8 mouse cellular contexts compared by ENCODE assay signal in the genomic region with DNA sequence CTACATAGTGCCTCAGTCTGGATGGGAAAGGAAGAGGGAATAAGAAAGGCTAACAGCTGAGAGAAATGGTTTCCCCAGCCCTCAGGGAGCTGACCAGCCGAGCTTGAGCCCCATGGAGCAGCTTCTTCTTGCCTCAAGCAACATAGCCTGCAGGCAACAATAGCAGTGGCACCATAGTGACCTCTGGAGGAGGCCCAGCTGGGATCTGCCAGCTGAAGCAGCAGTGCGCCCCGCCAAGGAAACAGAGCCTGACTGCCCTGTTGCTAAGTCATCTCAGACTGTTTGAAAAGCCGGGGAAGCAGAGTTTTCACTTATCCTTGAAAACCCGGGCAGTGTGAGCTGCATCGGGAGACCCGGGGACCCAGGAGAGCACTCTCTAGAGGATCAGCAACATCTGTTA. TPM values are rescaled to one million over a fixed set of nuclear protein-coding genes. Genes with fewer than 3 reads are reported as not detected.
DNase-seq lines count a peak whose midpoint lies in the region; ATAC-seq lines count a peak whose summit lies in the region.

No protein-coding gene starts in this region.

- DNase-seq in MN1 (ENCODE audit: low spot score), result peak; percentile 88
- peak; percentile 73 for DNase-seq in cerebellum, adult 11-12 months
- peak; percentile 60 to 72 for DNase-seq in left cerebral cortex, postnatal 14 days (ENCODE audit: low spot score in 2 of 2)
- peak; percentile 12 to 28 for DNase-seq in urinary bladder, adult 18-20 months (ENCODE audit: low spot score in 2 of 2)
- DNase-seq in spleen, adult 12 weeks (ENCODE audit: low spot score), result no peak

- no peaks in the 10 kb centered on the region for H3K9me3 ChIP-seq in forebrain, embryonic 15.5 days
- no peaks in the 10 kb centered on the region for H3K9me3 ChIP-seq in midbrain, embryonic 15.5 days

- peak overlapping the region; percentile 61 for H3K4me3 ChIP-seq in forebrain, embryonic 15.5 days
- peak overlapping the region; percentile 58 for H3K4me3 ChIP-seq in midbrain, embryonic 15.5 days

- intact Hi-C loops in left cerebral cortex, postnatal 14 days (cut with DNase I), result loop anchor here (10.0 kb wide), 2 partner anchors 132 to 158 kb away; no protein-coding TSS in a partner anchor

- H3K27ac ChIP-seq in forebrain, embryonic 15.5 days (replicated peaks), result peak overlapping the region; percentile 99
- peak overlapping the region; percentile 98 for H3K27ac ChIP-seq in midbrain, embryonic 15.5 days

- H3K9ac ChIP-seq in forebrain, embryonic 15.5 days (replicated peaks), result peak overlapping the region; percentile 76
- peak overlapping the region; percentile 89 for H3K9ac ChIP-seq in midbrain, embryonic 15.5 days

- H3K4me2 ChIP-seq in forebrain, embryonic 15.5 days (replicated peaks), result peak overlapping the region; percentile 87
- H3K4me2 ChIP-seq in midbrain, embryonic 15.5 days, result peak overlapping the region; percentile 92

- H3K4me1 ChIP-seq in forebrain, embryonic 15.5 days, result peaks cover 62% of the 10 kb centered on the region
- H3K4me1 ChIP-seq in midbrain, embryonic 15.5 days, result peaks cover 55% of the 10 kb centered on the region

- under 1% methylated on average over 7 of the region's 7 CpGs for WGBS in forebrain, embryonic 15.5 days
- 2% methylated on average over 7 of the region's 7 CpGs for WGBS in midbrain, embryonic 15.5 days

- H3K27me3 ChIP-seq in forebrain, embryonic 15.5 days, result no peaks in the 10 kb centered on the region
- H3K27me3 ChIP-seq in midbrain, embryonic 15.5 days (replicated peaks), result no peaks in the 10 kb centered on the region

- ATAC-seq in forebrain, embryonic 15.5 days (replicated peaks), result no peak
- peak; percentile 33 to 40; a peak in 1 of 4 replicates for ATAC-seq in hematopoietic stem cell, adult 5-6 weeks (replicated peaks in 1 of 2; ENCODE audit: insufficient read depth in 1 of 2, low FRiP score in 2 of 2, low TSS enrichment in 1 of 2, low read depth in 1 of 2, poor library complexity in 2 of 2, severe bottlenecking in 2 of 2)
- ATAC-seq in midbrain, embryonic 15.5 days (replicated peaks), result no peak

- peaks cover 3% of the 10 kb centered on the region; the same call in 1 of the 2 replicates for H3K36me3 ChIP-seq in forebrain, embryonic 15.5 days
- no peaks in the 10 kb centered on the region for H3K36me3 ChIP-seq in midbrain, embryonic 15.5 days (replicated peaks)

RNA-seq across cellular contexts. Expression of a gene that starts 3.2 kb away (rescaled TPM):
- 1,899 and 1,916 TPM in 2 replicates for polyA plus RNA-seq in forebrain, embryonic 15.5 days (2015; fragmentation: Nextera tagmentation; extraction: Ambion mirVana)
- total RNA-seq in hematopoietic stem cell, adult 5-6 weeks (2017), result 0.06 and 0.15 TPM in 2 replicates
- total RNA-seq in left cerebral cortex, postnatal 14 days (2021), result 100 to 1,000 TPM; 679 to 694 TPM
- polyA plus RNA-seq in midbrain, embryonic 15.5 days (2015; fragmentation: Nextera tagmentation; extraction: Ambion mirVana), result 2,126 and 2,223 TPM in 2 replicates

Comparison
In these comparisons a context has a peak if more than half of its experiments do, and no peak if none do; other contexts are left out.
1. ATAC-seq: peak in hematopoietic stem cell, adult 5-6 weeks (2 of 2); none in forebrain, embryonic 15.5 days (single experiment) and midbrain, embryonic 15.5 days (single experiment).
2. RNA of a gene that starts 3.2 kb away (total RNA-seq): 679 to 694 TPM in left cerebral cortex, postnatal 14 days; 0.06 to 0.15 TPM in hematopoietic stem cell, adult 5-6 weeks; every median in the first group is over 100 times any median in the second.